Mouse (Mus musculus) intestine, embryonic 15.5 days (tissue): ENCODE results near the gene Pcolce. TPM values are rescaled to one million over a fixed set of nuclear protein-coding genes. Genes with fewer than 3 reads are reported as not detected.

Experiments used
- ATAC-seq: fragments of 200-750 bp; cut with Nextera tagmentation; 2 replicates; pipeline ENCODE4 v1.8.0; 2017; ENCODE audit warnings: moderate TSS enrichment, moderate library complexity
- H3K27ac ChIP-seq: fragments of 300-500 bp; sonication (generic); 2 replicates; pipeline ENCODE4 v1.5.1; 2015; ENCODE audit warnings: mild to moderate bottlenecking, inconsistent platforms
- H3K27me3 ChIP-seq: fragments of 300-500 bp; sonication (generic); replicated peaks from 2 replicates; pipeline ENCODE4 v1.6.1; 2015; ENCODE audit warnings: inconsistent platforms
- H3K36me3 ChIP-seq: fragments of 300-500 bp; sonication (generic); 2 replicates; pipeline ENCODE4 v1.6.1; 2015; ENCODE audit warnings: inconsistent platforms
- H3K4me1 ChIP-seq: fragments of 300-500 bp; sonication (generic); replicated peaks from 2 replicates; pipeline ENCODE4 v1.6.1; 2015; ENCODE audit warnings: inconsistent platforms
- H3K4me2 ChIP-seq: fragments of 300-500 bp; sonication (generic); replicated peaks from 2 replicates; pipeline ENCODE4 v1.6.1; 2015; ENCODE audit warnings: mild to moderate bottlenecking, inconsistent platforms
- H3K4me3 ChIP-seq: fragments of 300-500 bp; sonication (generic); replicated peaks from 2 replicates; pipeline ENCODE4 v1.5.1; 2015; ENCODE audit warnings: inconsistent platforms
- H3K9ac ChIP-seq: fragments of 300-500 bp; sonication (generic); 2 replicates; pipeline ENCODE4 v1.6.1; 2015; ENCODE audit warnings: inconsistent platforms
- H3K9me3 ChIP-seq: fragments of 300-500 bp; sonication (generic); 2 replicates; pipeline ENCODE4 v1.6.1; 2016; ENCODE audit warnings: inconsistent platforms
- WGBS: fragments of 180-500 bp; shearing (Covaris S2); methylation state at CpG from one replicate; pipeline ENCODE4 v1.1.7; 2015; 5-methylcytosine and 5-hydroxymethylcytosine counted together
- polyA plus RNA-seq: library from polyadenylated mRNA; unstranded; fragments of >200 nt; fragmentation: Nextera tagmentation; extraction: Ambion mirVana; gene quantifications from 2 replicates; pipeline ENCODE4 v1.2.1, GENCODE M21; 2015

Gene Pcolce
- polyA plus RNA-seq, 1 experiment from 2014 or later: 109 TPM

DNA sequence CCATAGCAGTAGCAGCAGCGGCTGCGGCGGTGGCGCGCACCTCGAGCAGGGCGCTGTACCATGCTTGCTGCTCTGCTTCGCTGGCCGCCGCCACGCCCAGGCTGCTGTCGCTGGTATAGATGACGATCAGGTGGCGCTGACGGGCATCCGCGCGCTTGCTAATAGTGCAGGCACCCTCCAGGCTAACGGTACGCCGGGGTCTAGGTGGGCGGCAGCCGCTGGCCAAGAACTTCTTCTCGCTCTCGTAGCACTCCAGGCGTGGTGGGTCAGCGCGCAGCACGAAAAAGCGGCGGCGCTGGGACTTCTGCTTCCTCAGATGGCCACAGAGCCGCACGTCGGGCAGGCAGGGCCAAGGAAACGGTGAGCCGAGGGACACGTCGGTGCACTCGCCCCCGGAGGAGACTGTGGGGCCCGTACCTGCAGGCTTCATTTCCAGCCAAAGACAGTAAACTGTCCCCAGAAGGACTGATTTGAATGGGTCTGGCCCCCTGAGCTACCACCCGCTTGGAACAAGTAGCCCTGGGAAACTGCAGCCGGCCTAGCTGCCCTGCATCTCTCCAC lies 31.6 kb upstream of the Pcolce start:
- H3K4me2 ChIP-seq: peak overlapping the region; percentile 65
- peaks cover 18% of the 10 kb centered on the region; the same call in 1 of the 2 replicates for H3K36me3 ChIP-seq
- H3K9ac ChIP-seq: no peak overlapping the region; the same call in 1 of the 2 replicates
- 0 out of 2 replicates have a peak, but pooled peaks have one; percentile 23 for ATAC-seq
- H3K27ac ChIP-seq: no peak overlapping the region
- H3K9me3 ChIP-seq: no peaks in the 10 kb centered on the region
- H3K4me3 ChIP-seq: peak overlapping the region; percentile 33
- peaks cover 40% of the 10 kb centered on the region for H3K4me1 ChIP-seq
- WGBS: 6% methylated on average over 44 of the region's 44 CpGs
- peaks cover 22% of the 10 kb centered on the region for H3K27me3 ChIP-seq

DNA sequence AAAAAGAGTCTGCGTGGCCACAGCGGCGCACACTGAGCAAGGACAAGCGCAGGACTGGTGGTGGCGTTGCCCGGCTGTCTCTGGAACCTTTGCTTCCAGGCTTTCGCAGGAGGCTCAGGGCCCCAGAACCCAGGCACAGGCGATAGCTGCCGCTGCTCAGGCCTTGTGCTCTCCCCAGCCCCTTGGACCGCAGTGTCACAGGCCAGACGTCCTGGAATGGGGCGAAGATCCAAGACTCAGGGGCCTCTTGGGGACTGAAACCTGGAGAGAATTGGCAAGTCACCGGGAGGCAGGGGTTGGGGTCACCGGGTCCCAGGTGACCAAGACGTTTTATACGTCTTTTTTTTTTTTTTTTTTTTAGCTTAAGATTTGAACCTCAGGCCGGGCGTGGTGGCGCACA lies 30.9 kb upstream of the Pcolce start:
- Histone ChIP-seq H3K4me1 (peaks cover 33% of the 10 kb centered on the region; the same call in 1 of the 2 replicates), H3K4me3 (no peak overlapping the region), H3K27ac (no peak overlapping the region), H3K27me3 (peaks cover 22% of the 10 kb centered on the region), H3K9ac (no peak overlapping the region), H3K9me3 (no peaks in the 10 kb centered on the region), H3K36me3 (peaks cover 25% of the 10 kb centered on the region), H3K4me2 (no peak overlapping the region)
- 50% methylated on average over 19 of the region's 19 CpGs for WGBS
- no peak for ATAC-seq

GRCm38 (mm10) chr5:137642886-137643285 lies 29.3 kb upstream of the Pcolce start:
- ATAC-seq: no peak
- H3K4me2 ChIP-seq: no peak overlapping the region
- H3K4me1 ChIP-seq: peaks cover 20% of the 10 kb centered on the region; the same call in 1 of the 2 replicates
- no peak overlapping the region for H3K4me3 ChIP-seq
- H3K36me3 ChIP-seq: peaks cover 31% of the 10 kb centered on the region
- H3K9me3 ChIP-seq: no peaks in the 10 kb centered on the region
- 37% methylated on average over 4 of the region's 4 CpGs for WGBS
- H3K9ac ChIP-seq: no peak overlapping the region
- H3K27me3 ChIP-seq: peaks cover 22% of the 10 kb centered on the region
- no peak overlapping the region for H3K27ac ChIP-seq

GRCm38 (mm10) chr5:137641054-137641453 lies 27.5 kb upstream of the Pcolce start, which contains the start of gene Sap25:
Sap25 (plus strand) TSS chr5:137641334.
- no peak within 1 kb of the TSS for H3K4me2 ChIP-seq
- H3K27ac ChIP-seq: no peak within 1 kb of the TSS
- H3K4me3 ChIP-seq: no peak within 1 kb of the TSS
- peaks cover 15% of the 10 kb centered on the region; the same call in 1 of the 2 replicates for H3K4me1 ChIP-seq
- no peak for ATAC-seq
- H3K36me3 ChIP-seq: peaks cover 49% of the 10 kb centered on the region
- WGBS: 85% methylated on average over 19 of the region's 19 CpGs
- no peaks in the 10 kb centered on the region for H3K9me3 ChIP-seq
- H3K27me3 ChIP-seq: peaks cover 22% of the 10 kb centered on the region
- H3K9ac ChIP-seq: no peak within 1 kb of the TSS

DNA sequence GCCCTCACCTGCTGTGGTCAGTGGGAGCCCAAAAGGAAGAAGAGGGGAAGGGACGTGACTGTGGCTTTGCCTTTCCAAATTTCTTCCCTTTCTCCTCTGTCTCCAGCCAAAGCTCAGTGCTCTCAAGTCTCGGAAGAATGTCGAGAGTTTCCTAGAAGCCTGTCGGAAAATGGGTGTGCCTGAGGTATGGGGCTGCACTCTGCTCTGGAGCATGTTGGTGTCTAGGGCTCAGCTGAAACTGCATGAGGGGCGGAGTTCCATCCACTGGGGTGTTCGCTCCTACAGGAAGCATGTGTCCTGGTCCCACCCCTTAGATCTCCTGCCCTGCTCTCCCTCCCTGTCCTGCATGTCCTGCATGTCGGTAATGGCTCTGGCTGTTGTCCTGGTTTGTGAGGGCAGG lies 25.9 kb upstream of the Pcolce start:
- H3K27ac ChIP-seq: no peak overlapping the region
- H3K4me1 ChIP-seq: 0 out of 2 replicates have a peak, but pooled peaks cover 6% of the 10 kb centered on the region
- H3K4me2 ChIP-seq: no peak overlapping the region
- 79% methylated on average over 7 of the region's 7 CpGs for WGBS
- peaks cover 54% of the 10 kb centered on the region for H3K36me3 ChIP-seq
- no peak overlapping the region for H3K4me3 ChIP-seq
- no peak overlapping the region for H3K9ac ChIP-seq
- H3K9me3 ChIP-seq: no peaks in the 10 kb centered on the region
- ATAC-seq: no peak
- H3K27me3 ChIP-seq: peaks cover 10% of the 10 kb centered on the region; the same call in 1 of the 2 replicates

- H3K9ac ChIP-seq: no peak overlapping the region
- H3K27ac ChIP-seq: no peak overlapping the region
- no peaks in the 10 kb centered on the region for H3K9me3 ChIP-seq
- peaks cover 34% of the 10 kb centered on the region for H3K36me3 ChIP-seq
- peaks cover 38% of the 10 kb centered on the region for H3K4me1 ChIP-seq
- no peak for ATAC-seq
- no peak overlapping the region for H3K4me2 ChIP-seq
- no peaks in the 10 kb centered on the region for H3K27me3 ChIP-seq
- 77% methylated on average over 12 of the region's 12 CpGs for WGBS
- no peak overlapping the region for H3K4me3 ChIP-seq
Measured at GRCm38 (mm10) chr5:137633397-137634084, 20.0 kb upstream of the Pcolce start.

DNA sequence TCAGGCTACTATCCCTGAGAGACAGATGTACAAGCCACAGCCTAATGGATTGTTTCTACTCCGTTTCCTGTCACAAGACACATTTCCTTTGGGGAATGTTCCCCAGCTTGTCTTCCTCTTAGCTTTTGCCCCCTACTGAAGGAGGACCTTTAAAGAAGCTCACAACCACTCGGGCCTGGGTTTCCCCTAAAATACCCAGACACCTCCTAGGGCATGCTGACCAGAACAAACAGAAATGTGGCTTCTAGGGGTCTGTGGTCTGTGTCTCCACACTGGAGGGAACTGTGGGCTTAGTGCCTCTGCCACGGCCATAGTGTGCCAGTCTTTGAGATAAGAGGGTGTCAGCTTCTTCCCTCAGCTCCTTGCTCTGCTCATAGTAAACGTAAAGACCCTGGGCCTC lies 18.0 kb upstream of the Pcolce start:
- Histone ChIP-seq H3K36me3 (peaks cover 16% of the 10 kb centered on the region), H3K27me3 (no peaks in the 10 kb centered on the region), H3K9me3 (no peaks in the 10 kb centered on the region), H3K4me3 (peak overlapping the region; percentile 91; the same call in 1 of the 2 replicates), H3K4me1 (peaks cover 38% of the 10 kb centered on the region), H3K9ac (peak overlapping the region; percentile 35), H3K27ac (peak overlapping the region; percentile 99; the same call in 1 of the 2 replicates), H3K4me2 (peak overlapping the region; percentile 85)
- WGBS: 49% methylated on average over 4 of the region's 4 CpGs
- ATAC-seq: no peak

DNA sequence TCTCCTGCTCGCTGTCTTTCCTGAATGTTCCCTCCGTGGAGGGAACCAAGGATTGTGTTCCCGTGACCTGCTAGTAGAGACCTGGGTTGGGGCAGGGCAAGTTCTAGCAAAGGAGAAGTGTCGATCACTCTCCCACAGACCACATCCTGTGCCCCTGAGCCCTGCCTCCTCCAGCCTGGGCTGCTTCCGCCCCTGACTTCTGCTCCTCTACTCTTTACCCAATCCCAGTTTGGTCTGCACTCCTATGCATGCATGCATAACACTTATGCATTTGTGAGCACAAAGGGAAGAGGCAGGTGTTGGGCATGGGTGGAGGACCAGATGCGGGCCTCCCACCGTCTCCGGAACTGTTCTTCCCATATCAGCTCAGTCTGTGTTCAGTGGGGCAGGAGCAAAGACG lies 17.6 kb upstream of the Pcolce start:
- peak overlapping the region; percentile 84 for H3K9ac ChIP-seq
- no peak for ATAC-seq
- no peaks in the 10 kb centered on the region for H3K9me3 ChIP-seq
- peak overlapping the region; percentile 99 for H3K27ac ChIP-seq
- peaks cover 38% of the 10 kb centered on the region for H3K4me1 ChIP-seq
- 53% methylated on average over 9 of the region's 9 CpGs for WGBS
- no peaks in the 10 kb centered on the region for H3K27me3 ChIP-seq
- H3K4me2 ChIP-seq: peak overlapping the region; percentile 85
- peaks cover 12% of the 10 kb centered on the region for H3K36me3 ChIP-seq
- H3K4me3 ChIP-seq: peak overlapping the region; percentile 91

GRCm38 (mm10) chr5:137630602-137631001 lies 17.0 kb upstream of the Pcolce start:
- peaks cover 8% of the 10 kb centered on the region for H3K36me3 ChIP-seq
- ATAC-seq: no peak
- H3K27me3 ChIP-seq: no peaks in the 10 kb centered on the region
- H3K4me3 ChIP-seq: peak overlapping the region; percentile 91
- 10% methylated on average over 3 of the region's 3 CpGs for WGBS
- peaks cover 38% of the 10 kb centered on the region for H3K4me1 ChIP-seq
- peak overlapping the region; percentile 99 for H3K27ac ChIP-seq
- H3K9me3 ChIP-seq: no peaks in the 10 kb centered on the region
- peak overlapping the region; percentile 84 for H3K9ac ChIP-seq
- H3K4me2 ChIP-seq: peak overlapping the region; percentile 85

GRCm38 (mm10) chr5:137629906-137630545 lies 16.4 kb upstream of the Pcolce start:
- Histone ChIP-seq H3K4me2 (peak overlapping the region; percentile 85), H3K27me3 (no peaks in the 10 kb centered on the region), H3K9me3 (no peaks in the 10 kb centered on the region), H3K36me3 (peaks cover 7% of the 10 kb centered on the region), H3K9ac (peak overlapping the region; percentile 84), H3K27ac (peak overlapping the region; percentile 99), H3K4me1 (peaks cover 38% of the 10 kb centered on the region), H3K4me3 (peak overlapping the region; percentile 91)
- ATAC-seq: peak; percentile 50
- 18% methylated on average over 6 of the region's 6 CpGs for WGBS

DNA sequence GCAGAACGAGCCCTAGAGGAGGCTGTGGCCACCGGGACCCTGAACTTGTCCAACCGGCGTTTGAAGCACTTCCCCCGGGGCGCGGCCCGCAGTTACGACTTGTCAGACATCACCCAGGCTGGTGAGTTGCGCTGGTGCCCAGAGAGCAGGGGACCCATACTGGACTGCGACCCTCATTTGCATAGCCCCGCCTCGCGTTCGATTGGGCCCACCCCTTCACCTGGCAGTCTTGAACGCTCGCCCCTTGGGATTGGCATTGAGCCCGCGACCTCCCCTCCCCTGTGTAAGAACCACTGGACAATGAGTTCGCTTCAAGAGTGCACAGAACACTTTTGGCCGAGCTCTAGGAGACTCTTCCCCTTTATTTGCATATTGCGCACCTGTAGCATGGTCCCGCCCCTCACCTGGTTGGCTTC lies 15.7 kb upstream of the Pcolce start:
- WGBS: 0% methylated on average over 23 of the region's 23 CpGs
- H3K4me2 ChIP-seq: peak overlapping the region; percentile 85

More for the DNA sequence above, 15.7 kb upstream of the Pcolce start:
- H3K9ac ChIP-seq: peak overlapping the region; percentile 84
- H3K4me1 ChIP-seq: peaks cover 38% of the 10 kb centered on the region
- H3K27me3 ChIP-seq: no peaks in the 10 kb centered on the region
- peak; percentile 57 for ATAC-seq
- peak overlapping the region; percentile 99 for H3K27ac ChIP-seq
- H3K9me3 ChIP-seq: no peaks in the 10 kb centered on the region
- H3K4me3 ChIP-seq: peak overlapping the region; percentile 91
- H3K36me3 ChIP-seq: peaks cover 7% of the 10 kb centered on the region
